Mouse (Mus musculus): Measurements from ENCODE around the gene Nrap.

Gene Nrap

DNA sequence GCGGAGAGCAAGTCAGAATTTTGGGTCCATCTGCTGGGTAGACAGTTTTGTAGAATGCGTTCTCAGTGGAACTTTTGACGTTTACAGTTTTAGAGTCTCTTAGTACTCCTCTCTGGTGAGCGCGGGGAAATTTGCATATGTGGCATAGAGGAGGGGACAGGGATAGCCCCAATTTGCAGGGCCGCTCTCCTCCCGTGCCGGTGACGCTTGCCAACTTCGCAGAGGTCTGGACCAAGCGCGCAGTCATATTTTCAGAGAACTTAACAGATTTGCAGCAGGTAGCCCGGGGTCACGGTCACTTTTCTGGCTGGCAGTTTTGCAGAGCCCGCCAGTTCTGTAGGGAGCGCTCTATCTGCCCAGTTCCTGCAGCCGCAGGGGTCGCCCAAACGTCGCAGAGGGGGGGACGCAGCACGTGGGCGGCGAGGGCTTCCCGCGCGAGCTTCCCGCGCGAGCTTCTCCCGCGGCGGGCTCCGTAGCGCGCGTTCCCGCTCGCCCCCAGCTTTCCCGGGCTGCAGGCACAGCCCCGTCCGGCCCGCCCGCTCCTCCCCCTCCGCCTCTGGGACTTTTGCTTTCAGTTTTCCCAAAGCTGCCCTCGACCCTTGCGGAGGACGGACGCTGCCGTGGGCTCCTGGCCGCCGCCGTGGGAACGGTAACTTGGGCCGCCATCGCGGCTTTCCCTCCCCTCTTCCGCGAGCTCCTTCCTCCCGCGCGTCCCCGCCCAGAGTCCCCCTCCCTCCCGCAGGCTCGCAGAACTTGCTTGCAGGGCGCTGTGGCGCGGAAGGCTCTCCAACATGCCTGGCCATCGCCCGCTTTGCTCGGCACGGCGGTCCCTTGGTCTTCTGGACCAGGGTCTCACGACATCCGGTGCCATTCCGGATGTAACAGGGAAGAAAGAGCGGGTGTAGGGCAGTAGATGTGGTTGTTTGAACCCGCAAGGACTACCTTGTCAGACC lies 7.1 kb upstream of the Nrap start, which contains the start of gene Casp7:
Gene Casp7 (plus strand): TSS at position 461 of the 953 bp plus-strand sequence.
- peak; percentile 38 for DNase-seq (ENCODE audit: low read depth, low spot score)

DNA sequence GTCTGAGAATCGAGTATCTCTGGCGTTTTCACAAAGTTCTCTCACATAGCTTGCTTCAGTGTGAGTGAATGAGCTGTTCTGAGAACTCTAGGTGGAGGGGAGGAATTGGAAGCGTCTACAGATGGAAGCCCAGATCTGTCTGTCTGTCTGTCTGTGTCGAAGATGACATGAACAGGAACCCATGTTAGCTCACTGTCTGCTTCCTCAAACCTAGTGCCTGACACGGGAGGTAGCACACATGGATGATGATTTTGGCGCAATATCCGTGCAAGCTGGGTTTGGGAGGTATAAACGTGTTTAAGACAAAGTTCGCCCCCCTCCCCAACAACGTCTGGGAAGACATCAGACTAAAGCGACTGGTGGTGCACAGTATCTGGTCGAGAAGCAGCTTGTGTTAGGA lies 6.4 kb upstream of the Nrap start:
- no peak for DNase-seq (ENCODE audit: low read depth, low spot score)

DNA sequence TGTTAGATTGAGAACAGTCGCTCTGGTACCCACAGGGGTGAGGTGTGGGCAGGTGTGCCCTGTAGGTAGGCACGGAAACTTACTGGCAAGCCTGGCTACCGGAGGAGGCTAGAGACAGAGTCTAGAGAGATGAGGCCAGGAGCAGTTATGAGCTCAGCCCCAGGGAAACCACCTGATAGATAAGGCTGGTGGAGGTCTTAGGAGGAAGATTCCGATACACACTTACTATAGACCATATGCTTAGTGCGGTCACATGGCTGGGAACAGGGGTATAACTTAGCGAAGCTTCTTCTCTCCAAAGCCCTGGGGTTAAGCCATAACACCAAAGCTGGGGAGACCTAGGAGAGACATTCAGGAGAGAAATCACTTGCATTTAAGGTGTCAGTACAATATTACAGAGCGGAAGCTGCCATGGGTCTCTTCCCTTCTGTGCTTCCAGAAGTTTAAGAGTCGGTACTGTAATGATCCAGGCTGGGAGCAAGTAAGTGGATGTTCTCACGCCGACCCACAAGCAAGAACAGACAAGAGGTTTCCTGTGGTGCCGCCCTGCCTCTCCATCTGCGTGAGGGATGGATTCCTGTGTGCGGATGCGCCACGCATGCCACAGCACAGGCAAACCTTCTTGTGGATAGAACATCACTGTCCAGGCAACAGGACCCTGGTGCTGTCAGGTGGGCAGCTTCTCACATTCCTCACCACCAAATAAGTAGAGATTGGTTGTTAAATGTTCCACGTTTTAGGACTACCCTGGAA lies 5.5 kb upstream of the Nrap start:
- DNase-seq (ENCODE audit: low read depth, low spot score): no peak

DNA sequence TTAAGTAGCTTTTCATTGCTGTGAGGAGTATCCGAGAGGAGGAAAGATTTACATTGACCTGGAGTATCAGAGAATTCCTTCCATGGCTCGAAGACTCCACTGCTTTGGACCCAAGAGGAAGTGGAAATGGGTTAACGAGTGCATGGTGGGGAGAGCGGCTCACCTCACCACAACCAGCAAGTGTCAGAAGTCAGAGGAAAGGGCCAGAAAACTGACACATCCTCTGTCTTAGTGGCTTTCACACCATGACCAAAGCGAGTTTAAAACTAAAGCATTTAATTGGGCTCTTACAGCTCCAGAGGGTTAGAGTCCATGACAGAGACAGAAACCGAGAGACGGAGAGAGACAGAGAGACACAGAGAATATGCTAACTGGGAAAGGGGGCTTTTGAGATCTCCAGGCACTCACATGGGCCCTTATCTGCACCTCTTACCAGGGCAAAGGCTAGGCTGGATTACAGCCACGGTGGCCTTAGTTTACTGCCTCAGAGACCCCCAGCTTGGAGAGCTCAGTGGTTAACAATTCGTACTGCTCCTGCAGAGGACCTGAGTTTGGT lies 3.6 kb upstream of the Nrap start:
- DNase-seq (ENCODE audit: low read depth, low spot score): no peak

DNA sequence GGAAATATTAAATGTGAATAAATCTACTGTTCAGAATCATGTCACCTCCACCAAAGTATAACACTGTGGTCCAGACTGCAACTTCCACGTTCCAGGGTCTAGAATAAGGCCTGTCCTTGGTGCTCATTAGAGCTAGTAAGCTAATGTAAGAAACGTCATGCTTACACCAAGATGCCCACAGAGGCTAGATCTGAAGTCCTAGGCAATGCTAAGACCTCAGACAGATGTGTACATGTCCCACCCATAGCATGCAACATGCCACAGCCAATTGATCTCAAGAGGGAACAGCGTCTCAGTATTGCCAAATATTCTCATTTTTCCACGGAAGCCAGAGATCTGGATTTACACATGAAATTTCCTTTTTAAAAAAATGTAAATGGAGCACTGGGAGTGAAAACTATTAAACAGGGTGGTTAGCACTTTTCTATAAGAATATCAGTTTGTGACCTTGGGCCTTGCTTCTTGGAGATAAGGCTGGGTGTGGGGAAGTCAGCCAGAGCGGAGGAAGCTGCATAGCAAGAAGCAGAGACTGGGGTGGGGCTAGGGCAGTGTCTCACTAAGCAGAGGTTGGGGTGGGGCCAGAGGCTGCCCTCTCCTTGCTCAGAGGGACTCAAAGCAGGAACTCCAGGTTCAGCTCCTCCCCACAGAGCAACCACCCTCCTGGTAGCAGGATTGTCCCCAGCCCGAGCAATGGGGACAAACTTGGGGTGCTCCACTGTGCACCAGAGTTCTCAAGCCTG lies 1.6 kb upstream of the Nrap start:
- peak; percentile 84 for DNase-seq (ENCODE audit: low read depth, low spot score)

DNA sequence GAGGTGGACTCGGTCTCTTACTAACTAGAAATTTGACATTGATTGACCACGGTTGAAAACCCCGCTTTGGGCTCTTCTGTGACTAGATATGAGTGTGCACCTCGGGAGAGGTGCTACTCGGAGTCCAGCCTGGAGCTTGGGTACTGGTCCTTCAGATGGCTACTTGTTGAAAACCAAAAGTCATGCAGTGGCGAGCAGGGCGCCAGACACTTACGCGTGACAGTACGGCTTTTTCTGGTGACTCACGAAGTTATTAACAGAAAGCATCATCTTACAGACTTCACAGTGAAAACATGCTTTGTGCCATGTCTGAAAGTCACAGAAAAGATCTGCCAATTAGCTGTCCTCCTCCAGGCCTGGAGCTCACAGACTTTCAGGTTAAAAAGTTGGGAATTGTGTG lies 661 bp downstream of the Nrap start:
- DNase-seq (ENCODE audit: low read depth, low spot score): no peak

DNA sequence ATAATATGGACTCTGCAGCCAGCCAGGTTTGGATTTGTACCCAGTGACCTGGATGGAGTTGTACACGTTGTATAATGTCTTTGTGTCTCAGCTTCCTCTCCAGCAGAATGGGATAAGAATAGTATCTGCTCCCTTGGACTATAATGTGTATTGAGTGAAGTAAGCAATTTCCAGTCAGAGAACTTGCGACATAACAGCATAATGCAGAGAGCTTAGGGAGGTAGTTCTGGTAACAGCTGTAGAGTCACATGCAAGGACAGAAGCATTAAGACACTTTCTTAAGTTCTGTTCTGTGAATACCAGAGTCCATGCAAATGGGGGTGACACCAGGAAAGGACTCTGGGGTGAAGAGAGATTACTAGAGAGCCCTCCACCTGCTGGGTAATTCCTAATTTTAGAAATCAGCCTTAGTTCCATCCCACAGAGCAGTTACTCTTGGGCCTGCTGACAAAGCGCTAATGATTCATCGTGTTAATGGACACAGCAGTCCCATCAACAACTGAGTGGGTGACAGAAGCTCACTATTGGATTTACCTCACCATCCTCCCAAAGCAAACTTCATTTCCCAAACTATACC lies 2.0 kb downstream of the Nrap start:
- no peak for DNase-seq (ENCODE audit: low read depth, low spot score)

DNA sequence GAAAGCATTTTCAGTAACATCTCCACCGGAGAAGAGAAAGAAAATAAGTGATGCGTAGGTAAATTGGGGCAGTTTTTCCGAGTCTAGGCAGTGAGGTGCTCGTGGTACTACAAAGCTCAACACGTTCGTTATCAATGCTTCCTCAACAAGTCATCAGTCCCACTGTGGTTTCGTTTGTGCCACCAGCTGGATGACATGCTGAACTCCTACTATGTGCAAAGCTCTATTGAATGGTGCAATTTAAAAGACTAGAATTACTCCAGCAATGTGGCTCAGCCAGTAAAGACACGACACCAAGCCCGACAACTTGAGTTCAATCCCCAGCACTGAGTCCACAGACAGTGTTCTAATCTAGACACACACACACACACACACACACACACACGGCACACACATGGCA lies 3.7 kb downstream of the Nrap start:
- no peak for DNase-seq (ENCODE audit: low read depth, low spot score)

DNA sequence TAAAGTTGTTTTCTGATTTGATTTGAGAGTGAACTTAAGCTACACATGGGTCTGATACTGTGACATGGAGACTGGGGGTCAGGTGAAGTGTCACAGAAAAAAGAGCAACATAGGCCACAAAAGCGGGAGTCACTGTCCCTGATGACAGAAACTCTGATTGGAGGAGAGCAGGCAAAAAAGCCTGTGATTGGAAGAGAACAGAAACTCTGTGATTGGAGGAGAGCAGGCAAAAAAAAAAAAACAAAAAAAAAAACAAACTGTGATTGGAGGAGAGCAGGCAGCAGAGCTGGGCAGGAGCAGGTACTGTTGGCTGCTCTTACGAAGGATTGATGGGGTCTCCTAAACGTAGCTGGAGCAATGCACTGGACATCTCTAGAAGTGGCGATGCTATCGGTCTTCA lies 4.3 kb downstream of the Nrap start:
- DNase-seq (ENCODE audit: low read depth, low spot score): no peak

DNA sequence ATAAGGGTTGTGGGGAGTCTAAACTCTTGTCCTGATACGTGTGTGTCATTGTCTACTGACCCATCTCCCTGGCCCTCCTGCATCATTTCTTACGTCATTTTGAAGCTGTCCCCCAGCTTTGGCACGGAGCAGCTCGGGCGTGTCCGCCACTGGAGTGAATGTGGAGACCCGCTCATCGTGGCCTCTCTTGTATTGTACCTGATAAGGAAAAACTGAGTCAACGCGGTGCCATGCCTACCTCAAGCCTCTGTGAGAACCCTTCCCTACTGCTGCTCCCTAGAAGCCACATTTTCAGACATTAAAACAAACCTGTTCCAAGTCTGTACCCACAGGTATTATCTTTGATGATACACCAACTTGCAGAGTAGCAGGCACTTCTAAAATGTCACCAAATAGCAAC lies 8.4 kb downstream of the Nrap start:
- DNase-seq (ENCODE audit: low read depth, low spot score): no peak

DNA sequence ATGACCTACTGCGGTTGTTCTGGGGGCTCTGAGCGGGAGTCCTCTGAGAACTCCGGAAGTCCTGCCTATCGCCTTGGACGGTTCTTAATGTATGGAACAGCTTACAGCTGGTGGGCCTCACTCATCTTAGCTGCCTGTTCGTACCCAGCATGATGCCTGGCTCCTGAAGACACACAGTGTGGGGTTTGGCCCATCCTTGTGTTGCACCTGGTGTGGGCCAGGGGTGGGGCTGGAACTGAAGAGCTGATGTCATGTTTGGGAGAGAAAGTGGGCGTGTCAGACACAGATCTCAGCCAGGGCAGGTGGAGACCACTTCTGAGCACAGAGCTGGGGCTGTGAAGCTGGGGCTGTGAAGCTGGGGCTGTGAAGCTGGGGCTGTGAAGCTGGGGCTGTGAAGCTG lies 9.5 kb downstream of the Nrap start:
- no peak for DNase-seq (ENCODE audit: low read depth, low spot score)

DNA sequence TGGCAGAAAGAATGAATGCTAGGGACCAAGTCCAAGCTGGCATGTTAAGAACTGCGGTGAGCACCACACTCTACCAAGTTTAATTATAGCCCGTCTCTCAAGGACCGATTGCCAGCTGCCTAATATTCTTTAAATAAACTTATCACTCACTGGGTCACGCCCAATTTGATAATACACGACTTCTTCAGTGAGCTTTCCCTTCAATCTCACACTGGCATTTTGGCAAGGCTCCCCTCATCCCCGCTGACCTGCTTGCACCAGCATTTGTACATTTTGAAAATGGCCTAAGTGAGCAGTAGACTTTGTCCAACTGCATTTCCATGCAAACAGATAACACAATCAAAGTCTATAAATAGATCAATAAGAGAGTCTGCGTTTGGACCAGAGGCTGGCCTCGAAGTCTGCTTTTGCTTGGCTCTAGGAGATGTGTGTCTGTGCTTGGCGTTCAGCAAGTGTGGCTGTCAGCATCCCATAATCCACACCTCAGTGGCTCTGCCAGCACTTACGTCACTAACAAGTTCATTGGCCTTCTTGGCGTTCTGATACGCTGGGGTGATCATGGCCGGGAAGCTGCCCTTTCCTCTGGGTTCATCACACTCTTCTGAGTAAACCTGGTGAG lies 11.2 kb downstream of the Nrap start:
- no peak for DNase-seq (ENCODE audit: low read depth, low spot score)

DNA sequence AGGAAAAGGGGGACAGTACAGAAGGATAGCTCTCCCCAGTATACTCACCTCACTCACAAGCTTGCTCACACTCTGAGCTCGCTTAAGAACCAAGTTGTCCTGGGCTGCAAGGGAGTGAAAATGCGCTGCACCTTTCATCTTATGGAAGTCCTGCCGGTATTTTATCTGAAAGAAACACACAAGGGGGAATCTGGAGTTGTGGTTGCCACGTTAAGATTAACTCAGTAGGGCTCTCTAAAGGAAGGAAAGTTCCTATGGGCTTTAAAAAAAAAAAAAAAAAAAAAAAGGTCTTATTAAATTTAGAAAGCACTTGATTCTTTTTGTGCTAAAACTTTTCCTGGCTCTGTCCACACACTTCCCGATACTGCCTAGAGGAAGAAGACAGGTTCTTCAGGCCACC lies 11.8 kb downstream of the Nrap start:
- DNase-seq (ENCODE audit: low read depth, low spot score): no peak

DNA sequence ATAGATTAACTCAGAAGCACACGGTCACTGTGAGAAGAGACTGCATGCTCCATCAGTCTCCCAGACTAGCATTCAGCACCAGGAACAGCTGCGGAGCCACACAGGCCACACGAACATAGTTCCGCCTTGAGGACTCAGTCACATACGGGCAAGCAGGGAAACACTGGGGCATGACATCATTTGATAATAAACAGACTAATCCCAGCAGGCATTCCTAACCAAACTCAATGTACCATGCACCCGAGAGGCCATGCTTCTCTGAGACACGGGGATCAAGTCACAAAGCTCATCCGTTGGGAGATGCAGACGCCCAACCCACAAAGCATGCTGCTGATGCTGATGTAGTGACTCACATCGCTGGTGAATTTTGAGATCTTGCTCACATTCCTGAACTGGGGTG lies 15.8 kb downstream of the Nrap start:
- DNase-seq (ENCODE audit: low read depth, low spot score): no peak

DNA sequence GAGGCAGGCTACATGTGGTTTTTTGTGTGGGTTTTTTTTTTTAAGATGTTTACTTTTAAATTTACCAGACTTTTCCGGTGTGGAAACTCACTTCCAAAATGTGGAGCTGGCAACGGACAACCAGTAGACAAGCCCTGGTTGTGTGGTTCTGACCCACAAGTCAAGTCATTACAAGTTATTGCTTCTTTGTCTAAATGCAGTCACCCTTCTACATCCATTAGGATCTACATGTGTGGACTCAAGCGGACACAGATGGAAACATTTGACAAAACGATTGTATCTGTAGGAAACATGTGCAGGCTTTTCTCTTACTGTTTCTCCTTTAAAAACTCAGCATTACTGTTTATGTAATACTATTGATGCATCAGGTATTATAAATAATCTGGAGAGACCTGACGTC lies 16.6 kb downstream of the Nrap start:
- DNase-seq (ENCODE audit: low read depth, low spot score): no peak

DNA sequence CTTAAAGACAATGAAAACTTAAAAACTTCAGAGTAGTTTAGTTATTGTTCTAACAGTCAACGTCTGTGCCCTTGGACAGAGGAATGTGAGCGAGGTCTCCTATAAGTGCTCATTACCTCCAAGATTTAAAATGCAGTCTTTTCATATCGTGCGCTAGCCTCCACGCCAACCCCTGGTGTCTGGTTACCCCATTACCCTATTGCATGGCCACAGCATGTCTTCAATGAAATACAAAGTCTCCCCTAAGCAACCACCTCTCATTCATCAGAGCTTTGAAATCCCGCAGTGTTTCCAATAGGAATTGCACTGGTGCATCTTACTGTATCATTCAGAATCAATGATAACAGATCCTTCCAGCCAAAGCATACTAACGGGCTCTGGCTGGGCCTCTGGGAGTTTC lies 17.6 kb downstream of the Nrap start:
- DNase-seq (ENCODE audit: low read depth, low spot score): no peak

DNA sequence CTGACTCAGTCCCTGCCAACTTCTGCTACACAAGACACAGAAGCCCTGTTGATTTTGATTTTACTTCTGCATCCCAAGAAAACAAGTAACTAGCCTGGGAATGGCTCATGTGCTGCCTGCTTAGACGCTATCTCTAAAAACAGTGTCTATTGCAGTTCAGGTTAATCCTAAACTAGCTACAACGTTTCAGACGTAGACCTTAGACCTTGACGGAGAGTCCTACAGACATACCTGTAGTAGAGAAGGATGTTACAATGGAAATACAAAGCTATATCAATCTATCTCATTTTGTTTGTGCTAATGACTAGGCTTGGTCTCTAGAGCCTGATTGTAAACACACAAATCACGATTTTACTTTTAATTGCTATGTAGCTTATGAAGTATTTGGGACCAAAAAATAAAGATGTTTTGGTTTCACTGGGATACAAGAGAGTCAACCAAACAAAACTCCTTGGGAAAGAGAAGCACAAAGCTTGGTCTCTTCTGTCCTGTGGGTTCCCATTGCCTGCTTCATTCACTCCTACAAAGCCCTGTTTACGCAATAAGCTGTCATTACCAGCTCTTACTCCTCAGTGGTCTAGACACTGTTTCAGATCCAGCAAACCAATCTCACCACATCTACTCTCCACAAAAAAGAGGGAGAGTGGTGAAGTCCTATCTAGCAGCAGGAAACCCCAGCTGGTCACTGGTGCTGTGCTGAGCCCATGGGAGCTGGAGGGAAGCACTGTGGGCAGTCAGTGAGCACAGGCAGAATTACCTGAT lies 19.3 kb downstream of the Nrap start:
- DNase-seq (ENCODE audit: low read depth, low spot score): no peak

DNA sequence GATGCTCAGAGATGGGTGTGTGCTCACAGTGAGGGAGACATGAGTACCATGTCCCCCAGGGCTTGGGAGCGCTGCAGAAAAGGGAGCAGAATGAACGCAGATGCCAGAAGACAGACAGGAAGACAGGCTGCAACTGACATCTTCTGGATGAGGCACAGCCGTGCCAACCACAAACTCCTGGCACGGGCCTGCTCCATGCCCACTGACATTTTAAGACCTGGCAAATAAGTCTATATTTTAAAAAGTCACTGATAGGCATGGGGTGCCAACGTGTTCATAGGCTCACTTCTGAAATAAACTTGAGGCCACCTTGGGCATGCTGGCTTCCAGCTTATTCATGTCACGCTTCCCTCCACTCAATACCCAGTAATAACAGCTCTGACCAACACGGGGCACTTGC lies 20.9 kb downstream of the Nrap start:
- DNase-seq (ENCODE audit: low read depth, low spot score): no peak

DNA sequence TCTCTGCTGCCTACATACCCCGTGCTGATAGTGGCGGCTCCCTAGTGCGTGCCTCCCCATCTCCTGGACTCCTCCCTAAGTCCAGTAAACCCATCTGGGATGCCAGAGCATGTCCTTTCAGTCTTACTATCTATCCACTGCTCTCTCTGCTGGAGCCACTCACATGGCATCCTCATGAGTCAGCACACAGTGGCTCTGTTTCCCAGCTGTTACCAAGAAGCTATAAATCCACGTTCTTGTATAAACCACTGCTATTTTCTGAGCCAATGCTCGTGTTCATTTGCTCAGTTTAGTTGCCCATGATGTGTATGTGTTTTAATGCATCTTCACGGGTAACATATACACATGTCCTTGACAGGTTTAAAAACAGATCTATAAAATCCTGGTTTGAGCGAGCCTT lies 22.1 kb downstream of the Nrap start:
- no peak for DNase-seq (ENCODE audit: low read depth, low spot score)

DNA sequence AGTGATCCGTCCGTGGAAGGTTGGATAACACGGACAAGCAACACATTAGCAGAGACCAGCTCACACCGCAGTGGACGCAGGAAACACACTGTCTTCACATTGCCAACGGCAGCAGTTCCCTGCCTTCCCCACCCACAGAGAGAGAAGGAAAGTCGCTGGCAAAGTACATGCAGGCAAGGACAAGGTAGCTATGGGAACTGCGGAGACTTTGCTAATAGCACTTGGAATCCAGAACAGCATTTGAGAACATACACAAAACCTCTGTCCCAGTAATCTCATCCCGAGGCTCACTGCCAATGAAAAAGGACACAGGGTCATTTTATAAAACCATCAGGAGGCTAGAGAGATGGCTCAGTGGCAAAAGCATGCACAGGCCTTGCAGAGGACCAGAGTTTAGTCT lies 23.2 kb downstream of the Nrap start:
- DNase-seq (ENCODE audit: low read depth, low spot score): no peak

Data from c-Kit-negative CD71-positive TER-119-positive erythroid progenitor cells, embryonic 14.5 days (primary cell).